Mouse (Mus musculus) layer of hippocampus, adult 18-20 months (tissue): Measurements from ENCODE around the gene Lysmd1. TPM values are rescaled to one million over a fixed set of nuclear protein-coding genes. Genes with fewer than 3 reads are reported as not detected.

Experiments
- DNase-seq, 2 experiments: peaks; one replicate each; pipeline ENCODE4 v3.0.0; 2022; ENCODE audit warnings: low spot score in 2 of 2
- microRNA-seq, 2 experiments: library from miRNA; unstranded; fragments of <30 nt; microRNA quantifications; one replicate each; pipeline ENCODE4 v1.2.0; 2021
- total RNA-seq, 2 experiments: library from RNA; stranded (reverse); gene quantifications; 2 replicates each; pipeline ENCODE4 v1.2.3; 2021

Lysmd1 gene
- total RNA-seq, 2 experiments from 2014 or later, result 16.1 to 16.5 TPM

- DNase-seq, result no peak
Observed at GRCm38 (mm10) chr3:95172526-95173255, 38.8 kb downstream of the Lysmd1 start.

DNA sequence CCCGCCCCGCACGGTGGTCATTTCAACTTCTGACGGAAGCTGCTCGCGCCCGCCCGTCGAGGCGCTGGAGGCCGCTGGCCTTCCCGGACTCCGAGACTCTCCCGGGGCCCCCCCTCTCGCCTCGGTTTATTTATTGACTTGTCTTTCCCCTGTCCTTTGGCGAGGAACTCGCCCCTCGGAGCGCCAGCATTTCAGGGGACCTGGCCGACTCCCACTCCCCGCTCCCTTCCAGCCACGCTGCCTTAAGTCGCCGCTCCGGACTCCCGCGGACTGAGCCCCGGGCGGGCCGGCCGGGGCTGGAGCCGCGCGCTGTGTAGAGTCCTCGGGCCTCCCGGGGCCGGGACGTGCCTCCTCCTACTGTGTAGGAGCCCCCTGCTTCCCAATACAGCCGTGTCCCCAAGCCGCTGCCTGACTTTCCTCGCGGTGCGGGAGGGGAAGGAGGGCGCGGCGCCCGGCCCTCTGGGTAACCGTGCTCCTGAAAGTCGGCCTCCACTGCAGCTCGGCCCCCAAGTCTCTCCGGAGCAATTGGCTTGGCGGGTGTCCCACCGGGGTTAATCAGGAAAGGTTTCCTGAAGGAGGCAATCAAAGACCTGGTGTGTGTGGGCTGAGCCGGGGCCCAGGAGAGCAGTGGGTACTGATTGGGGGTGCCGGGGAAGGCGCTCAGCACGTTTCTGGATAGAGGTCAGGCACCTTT lies 39.5 kb downstream of the Lysmd1 start:
- DNase-seq, result no peak

DNA sequence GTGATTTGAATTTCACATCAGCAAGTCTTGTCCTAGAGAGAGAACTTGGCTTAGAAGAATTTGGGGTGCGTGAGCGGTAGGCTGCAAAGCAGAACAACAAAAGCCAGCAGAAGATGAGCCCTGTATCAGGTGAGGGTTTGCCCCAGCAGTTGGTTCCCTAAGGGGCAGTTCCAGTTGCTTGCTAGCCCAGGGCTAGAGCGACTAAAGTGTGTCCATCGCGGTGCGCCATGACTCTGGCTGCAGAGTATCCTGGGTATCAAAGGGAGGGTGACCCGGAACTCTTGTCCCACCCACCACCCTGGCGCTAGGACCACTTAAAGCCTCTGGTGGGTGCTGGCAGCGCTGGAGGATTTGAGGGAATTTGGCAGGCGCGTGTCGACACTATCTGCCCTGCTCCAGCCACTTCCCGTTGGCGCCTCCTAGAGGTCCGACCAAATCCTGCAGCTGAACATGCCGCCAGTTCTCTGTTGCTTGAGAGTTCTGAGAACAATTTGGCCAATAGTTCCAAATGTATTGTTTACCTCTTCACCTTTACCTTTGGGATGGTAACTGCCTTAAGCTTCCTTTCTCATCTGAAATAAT lies 40.2 kb downstream of the Lysmd1 start:
- peak; percentile 53 to 78 for DNase-seq

DNA sequence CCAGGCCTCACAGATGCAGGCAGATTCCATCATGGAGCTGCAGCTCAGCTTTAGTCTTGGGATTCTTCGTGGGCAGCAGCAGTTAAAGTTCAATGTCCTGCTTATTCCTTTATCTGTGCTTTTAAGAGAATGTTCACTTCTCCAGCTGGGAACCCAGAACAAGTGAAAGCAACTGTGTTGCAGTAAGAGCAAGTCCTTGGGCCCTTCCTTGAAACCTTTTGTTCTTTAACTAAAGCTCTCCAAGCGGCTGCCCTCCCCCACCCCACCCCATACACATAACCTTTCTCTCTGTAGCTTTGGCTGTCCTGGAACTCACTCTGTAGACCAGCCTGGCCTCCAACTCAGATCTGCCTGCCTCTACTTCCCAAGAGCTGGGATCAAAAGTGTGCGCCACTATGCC lies 42.6 kb downstream of the Lysmd1 start:
- no peak for DNase-seq

- DNase-seq, result no peak
Observed at GRCm38 (mm10) chr3:95177583-95177982, 43.7 kb downstream of the Lysmd1 start.

DNA sequence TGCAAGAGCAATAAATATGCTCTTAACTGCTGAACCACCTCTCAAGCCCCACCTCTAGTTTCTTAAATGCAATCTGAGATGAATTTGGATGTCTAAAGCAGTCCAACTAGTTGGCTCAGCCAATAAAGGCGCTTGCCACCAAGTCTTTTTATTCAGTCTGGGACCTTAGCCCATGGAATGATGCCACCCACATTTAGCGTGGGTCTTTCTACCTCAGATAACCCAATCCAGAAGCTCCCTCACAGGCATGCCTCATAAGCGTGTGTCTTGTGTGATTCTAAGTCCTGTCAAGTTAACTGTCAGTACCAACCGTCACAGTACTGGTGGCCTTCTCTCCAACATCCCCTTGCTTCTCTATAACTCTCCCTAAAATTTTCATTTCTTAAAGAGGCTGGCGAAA lies 45.1 kb downstream of the Lysmd1 start:
- DNase-seq, result no peak

DNA sequence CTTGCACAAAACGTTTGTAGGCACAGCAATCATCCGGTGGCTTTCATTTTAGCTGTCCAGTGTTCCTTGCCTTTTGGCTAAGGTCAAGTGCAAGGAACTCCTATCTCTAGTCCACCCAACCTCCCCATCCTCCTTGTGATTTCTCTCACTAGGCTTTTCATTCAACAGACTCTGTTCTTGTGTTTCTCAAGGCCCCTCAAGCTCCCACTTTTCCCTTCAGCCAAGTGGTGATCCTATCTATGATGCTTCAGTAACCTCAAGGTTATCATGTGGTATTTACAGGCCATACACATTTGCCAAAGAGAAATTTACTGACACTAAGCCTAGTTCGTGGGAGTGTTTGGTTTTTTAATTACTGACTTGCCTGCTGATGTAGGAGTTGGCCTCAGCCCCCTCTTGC lies 46.0 kb downstream of the Lysmd1 start:
- DNase-seq, result no peak

GRCm38 (mm10) chr3:95181841-95182240 lies 48.0 kb downstream of the Lysmd1 start:
- no peak for DNase-seq

DNA sequence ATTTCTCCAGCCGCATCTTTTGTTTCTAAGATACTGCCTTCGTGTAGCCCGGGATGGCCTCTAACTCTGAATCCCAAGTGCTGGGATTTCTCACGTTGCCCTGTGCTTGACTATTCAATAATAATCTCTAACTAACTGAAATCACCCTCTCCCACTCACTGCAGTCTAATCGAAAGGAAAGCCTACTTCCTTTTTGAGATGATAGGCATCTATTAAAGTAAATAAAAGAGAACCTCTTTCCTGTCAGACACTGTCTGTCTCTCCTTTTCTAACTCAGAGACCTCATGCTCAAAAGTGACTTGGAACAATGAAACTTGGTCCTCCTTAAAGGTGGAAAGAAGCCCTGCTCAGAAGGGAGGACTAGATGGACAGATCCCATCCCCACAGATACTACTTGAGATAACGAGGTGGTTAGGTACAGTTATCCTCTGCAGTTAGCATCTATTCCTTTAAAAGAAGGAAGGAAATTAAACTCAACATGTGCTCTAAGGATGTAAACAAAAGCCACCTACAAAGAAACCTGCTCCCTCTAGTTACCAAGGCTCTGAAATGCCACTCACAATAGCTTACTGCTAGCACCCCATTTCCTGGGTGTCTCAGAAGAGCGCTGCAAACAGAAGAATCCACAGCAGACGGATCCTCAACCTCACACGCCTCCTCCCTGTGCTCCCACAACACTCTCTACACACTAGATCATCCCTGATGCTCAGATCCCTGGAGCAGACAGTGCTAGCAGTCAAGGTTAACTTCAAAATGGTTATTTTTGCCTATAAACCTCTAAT lies 51.1 kb downstream of the Lysmd1 start:
- DNase-seq, result no peak

DNA sequence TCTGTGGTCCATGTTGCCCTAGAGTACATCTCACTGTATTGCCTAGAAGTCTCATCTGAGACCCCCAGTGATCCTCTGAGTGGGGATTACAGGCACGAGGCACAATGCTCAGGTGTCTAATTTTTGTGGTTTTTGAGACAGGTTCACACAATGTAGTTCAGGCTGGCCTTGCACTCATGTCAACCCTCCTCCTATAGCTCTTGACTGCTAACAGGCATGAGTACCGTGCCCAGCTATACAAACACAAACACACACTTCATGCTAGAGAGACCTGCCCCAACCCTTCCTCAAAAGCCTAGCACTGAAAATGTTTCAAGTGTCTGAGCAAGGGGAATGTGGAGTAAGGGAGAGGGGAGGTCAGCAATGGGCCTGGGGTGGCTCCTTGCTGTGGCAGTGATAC lies 52.2 kb downstream of the Lysmd1 start:
- no peak for DNase-seq

- no peak for DNase-seq
Observed at GRCm38 (mm10) chr3:95186888-95187287, 53.0 kb downstream of the Lysmd1 start.

Small RNA genes lying within 50 kb of the gene (microRNA-seq; reads per million reads assigned to microRNA genes)
- gene Mir8099-1, result 0 reads per million in 2 experiments

Other genes starting within 250 kb of the Lysmd1 start
- 100 to 1,000 TPM; 267 to 268 TPM for gene Psmb4, start 247.1 kb upstream of the Lysmd1 start, total RNA-seq
- 10 to 100 TPM; 12.6 to 14.1 TPM for gene Selenbp1, start 201.0 kb upstream of the Lysmd1 start, total RNA-seq
- gene Rfx5, start 180.0 kb upstream of the Lysmd1 start, total RNA-seq, result 10 to 100 TPM; 19.5 to 22.0 TPM
- 10 to 100 TPM; 61.1 to 63.4 TPM for gene Pi4kb, start 159.4 kb upstream of the Lysmd1 start, total RNA-seq
- gene Zfp687, start 118.6 kb upstream of the Lysmd1 start, total RNA-seq, result 10 to 100 TPM; 24.4 to 26.2 TPM
- gene Psmd4, start 91.5 kb upstream of the Lysmd1 start, total RNA-seq, result 100 to 1,000 TPM; 154 to 169 TPM
- gene Pip5k1a, start 27.2 kb upstream of the Lysmd1 start, total RNA-seq, result 10 to 100 TPM; 69.1 to 71.7 TPM
- 10 to 100 TPM; 46.7 to 48.2 TPM for gene Vps72, start 23.1 kb upstream of the Lysmd1 start, total RNA-seq
- gene Tmod4, start 9.6 kb upstream of the Lysmd1 start, total RNA-seq, result under 1 TPM; 0.48 to 0.82 TPM
- gene Scnm1, start 77 bp upstream of the Lysmd1 start, total RNA-seq, result 10 to 100 TPM; 43.5 to 48.9 TPM
- gene Tnfaip8l2, start 8.3 kb downstream of the Lysmd1 start, total RNA-seq, result 1 to 10 TPM; 2.6 to 3.1 TPM
- gene Sema6c, start 26.4 kb downstream of the Lysmd1 start, total RNA-seq, result 10 to 100 TPM; 29.4 to 34.2 TPM
- 10 to 100 TPM; 12.7 to 13.2 TPM for gene Gabpb2, start 83.8 kb downstream of the Lysmd1 start, total RNA-seq
- 10 to 100 TPM; 72.7 to 72.9 TPM for gene Cdc42se1, start 94.6 kb downstream of the Lysmd1 start, total RNA-seq
- 100 to 1,000 TPM; 263 to 266 TPM for gene Mllt11, start 98.1 kb downstream of the Lysmd1 start, total RNA-seq
- gene Gm128, start 107.5 kb downstream of the Lysmd1 start, total RNA-seq, result under 1 TPM in 1 of 2 experiments, not detected in 1; 0.15 TPM
- gene Bnipl, start 117.1 kb downstream of the Lysmd1 start, total RNA-seq, result under 1 TPM in 1 of 2 experiments, not detected in 1; 0.37 TPM
- gene Mindy1, start 147.3 kb downstream of the Lysmd1 start, total RNA-seq, result 10 to 100 TPM; 19.2 to 21.0 TPM
- 10 to 100 TPM; 21.0 to 21.1 TPM for gene Prune1, start 148.0 kb downstream of the Lysmd1 start, total RNA-seq
- under 1 TPM; 0.59 to 0.63 TPM for gene Anxa9, start 173.1 kb downstream of the Lysmd1 start, total RNA-seq
- 10 to 100 TPM; 54.2 to 54.5 TPM for gene Cers2, start 180.7 kb downstream of the Lysmd1 start, total RNA-seq
- gene Setdb1, start 223.1 kb downstream of the Lysmd1 start, total RNA-seq, result 10 to 100 TPM; 31.9 to 38.0 TPM